Mouse (Mus musculus): ENCODE measurements at regions not wholly inside any gene's neighbourhood (a gene's known extent, or its start where the extent isn't known, plus 50 kb on each side); places are given as distances from the start of the nearest gene placed in this dataset.
A peak's percentile ranks its signal among the peaks of the same experiment; 100 is the strongest.

DNA sequence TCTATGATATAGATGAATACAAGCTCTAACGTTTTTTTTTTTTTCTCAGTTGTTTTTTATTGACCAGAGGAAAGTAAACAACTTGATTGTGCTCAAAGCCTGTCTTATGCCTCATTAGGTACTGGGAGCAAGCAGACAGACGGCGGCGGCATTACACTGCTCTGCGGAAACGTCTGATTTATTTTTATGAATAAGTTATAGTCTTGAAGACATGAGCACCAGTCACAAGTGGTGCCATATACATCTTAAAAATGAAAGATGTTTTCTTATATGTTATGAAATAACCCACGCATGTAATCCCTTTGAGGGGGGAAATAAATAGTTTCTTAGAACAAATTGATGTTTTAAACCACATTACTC, 177.1 kb downstream of the Nup35 start:
- Histone ChIP-seq H3K4me2 (ENCODE audit: low read depth) (no peak overlapping the region), H3K4me1 (ENCODE audit: control insufficient read depth, insufficient read depth, low read length) (no peaks in the 10 kb centered on the region), H3K9me3 (ENCODE audit: control insufficient read depth, low read length) (no peaks in the 10 kb centered on the region), H3K4me3 (ENCODE audit: low read depth, low read length) (no peak overlapping the region), H3K27ac (ENCODE audit: low read depth, low read length) (no peak overlapping the region), H3K36me3 (ENCODE audit: control insufficient read depth, insufficient read depth, low read length) (no peaks in the 10 kb centered on the region), H3K27me3 (ENCODE audit: control insufficient read depth, insufficient read depth, low read length) (no peaks in the 10 kb centered on the region), H3K9ac (ENCODE audit: low read length) (no peak overlapping the region)
- DNase-seq (ENCODE audit: low spot score) (no peak), ATAC-seq (ENCODE audit: insufficient read depth, low FRiP score, low TSS enrichment) (no peak)
- WGBS = 75% methylated on average over 7 of the region's 7 CpGs

DNA sequence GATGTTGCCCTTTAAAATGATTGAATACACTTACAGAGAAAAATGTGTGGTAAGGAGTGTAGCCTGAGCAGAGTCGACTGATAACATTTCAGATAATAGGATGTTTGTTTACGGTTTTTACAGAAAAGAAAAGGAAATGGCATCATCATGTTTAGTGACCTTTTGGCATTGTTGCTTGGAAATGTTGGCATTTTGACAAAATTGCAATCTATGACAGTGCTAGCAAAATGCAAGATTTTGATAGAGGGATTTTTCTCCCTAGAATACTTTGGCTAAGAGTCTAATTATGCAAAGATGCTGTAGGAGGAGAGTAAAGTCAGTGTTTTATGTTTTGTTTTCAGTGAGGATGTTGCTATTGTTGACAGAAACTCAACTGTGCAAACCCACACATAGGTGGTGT, 202.2 kb downstream of the Nup35 start:
- Histone ChIP-seq H3K36me3 (ENCODE audit: control insufficient read depth, insufficient read depth, low read length) (no peaks in the 10 kb centered on the region), H3K4me3 (ENCODE audit: low read depth, low read length) (no peak overlapping the region), H3K9ac (ENCODE audit: low read length) (no peak overlapping the region), H3K27me3 (ENCODE audit: control insufficient read depth, insufficient read depth, low read length) (no peaks in the 10 kb centered on the region), H3K4me1 (ENCODE audit: control insufficient read depth, insufficient read depth, low read length) (no peaks in the 10 kb centered on the region), H3K9me3 (ENCODE audit: control insufficient read depth, low read length) (no peaks in the 10 kb centered on the region), H3K27ac (ENCODE audit: low read depth, low read length) (no peak overlapping the region), H3K4me2 (ENCODE audit: low read depth) (no peak overlapping the region)
- DNase-seq (ENCODE audit: low spot score) (no peak), ATAC-seq (ENCODE audit: insufficient read depth, low FRiP score, low TSS enrichment) (no peak)
- WGBS = 83% methylated on average over 2 of the region's 2 CpGs

DNA sequence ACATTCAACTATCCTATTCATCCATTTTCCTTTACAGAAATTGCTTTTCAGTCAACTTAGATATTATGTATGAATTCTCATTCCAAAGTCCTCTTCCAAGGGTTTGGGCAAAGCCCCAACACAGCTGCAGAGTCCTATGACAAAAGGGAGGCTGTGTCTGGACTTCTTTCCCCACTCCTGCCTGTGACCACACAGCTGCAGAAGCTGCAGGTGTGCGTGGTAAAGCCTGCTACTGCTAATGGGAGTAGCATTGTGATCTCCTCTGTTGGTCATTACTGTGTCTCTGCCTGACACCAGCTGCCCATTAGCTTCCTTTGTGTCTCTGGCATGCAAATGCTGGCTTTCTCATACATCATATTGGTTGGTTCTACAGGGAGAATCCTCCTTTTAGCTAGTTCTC, 234.0 kb downstream of the Nup35 start:
- ATAC-seq (ENCODE audit: insufficient read depth, low FRiP score, low TSS enrichment) (peak; percentile 42; the same call in 1 of the 2 replicates), DNase-seq (ENCODE audit: low spot score) (peak; percentile 22)
- H3K27me3 ChIP-seq (ENCODE audit: control insufficient read depth, insufficient read depth, low read length) = no peaks in the 10 kb centered on the region
- H3K4me1 ChIP-seq (ENCODE audit: control insufficient read depth, insufficient read depth, low read length) = no peaks in the 10 kb centered on the region
- H3K27ac ChIP-seq (ENCODE audit: low read depth, low read length) = no peak overlapping the region
- H3K36me3 ChIP-seq (ENCODE audit: control insufficient read depth, insufficient read depth, low read length) = no peaks in the 10 kb centered on the region
- H3K9ac ChIP-seq (ENCODE audit: low read length) = no peak overlapping the region
- 14% methylated on average over 1 of the region's 1 CpGs for WGBS
- no peak overlapping the region for H3K4me2 ChIP-seq (ENCODE audit: low read depth)
- no peaks in the 10 kb centered on the region for H3K9me3 ChIP-seq (ENCODE audit: control insufficient read depth, low read length)
- H3K4me3 ChIP-seq (ENCODE audit: low read depth, low read length) = no peak overlapping the region

DNA sequence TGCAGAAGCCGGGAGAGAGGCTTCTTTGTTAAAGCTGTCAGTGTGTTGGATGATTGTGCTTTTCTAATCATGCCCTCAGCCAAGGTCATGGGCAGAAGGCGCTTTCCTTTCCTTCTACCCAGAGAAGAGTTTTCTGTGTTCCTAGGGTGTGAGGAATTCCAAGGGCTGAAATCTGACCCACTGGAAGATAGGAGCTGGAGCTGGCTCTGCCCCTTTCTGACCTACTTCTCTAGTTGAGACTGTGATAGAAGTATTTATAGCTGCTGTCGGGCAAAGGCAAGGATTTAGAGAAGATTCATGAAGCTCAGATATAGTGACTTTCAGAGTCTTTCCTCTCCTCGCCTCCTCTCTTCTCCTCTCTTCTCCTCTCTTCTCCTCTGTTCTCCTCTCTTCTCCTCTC, 238.2 kb downstream of the Nup35 start:
- no peak for ATAC-seq (ENCODE audit: insufficient read depth, low FRiP score, low TSS enrichment)
- 72% methylated on average over 4 of the region's 4 CpGs for WGBS

GRCm38 (mm10) chr2:80870046-80870445, 253.0 kb downstream of the Nup35 start:
- Histone ChIP-seq H3K4me1 (ENCODE audit: control insufficient read depth, insufficient read depth, low read length) (no peaks in the 10 kb centered on the region), H3K36me3 (ENCODE audit: control insufficient read depth, insufficient read depth, low read length) (no peaks in the 10 kb centered on the region), H3K9me3 (ENCODE audit: control insufficient read depth, low read length) (no peaks in the 10 kb centered on the region), H3K4me2 (ENCODE audit: low read depth) (no peak overlapping the region), H3K9ac (ENCODE audit: low read length) (no peak overlapping the region), H3K4me3 (ENCODE audit: low read depth, low read length) (no peak overlapping the region), H3K27me3 (ENCODE audit: control insufficient read depth, insufficient read depth, low read length) (no peaks in the 10 kb centered on the region), H3K27ac (ENCODE audit: low read depth, low read length) (no peak overlapping the region)
- WGBS = 79% methylated on average over 8 of the region's 9 CpGs
- ATAC-seq (ENCODE audit: insufficient read depth, low FRiP score, low TSS enrichment) (no peak), DNase-seq (ENCODE audit: low spot score) (no peak)

More for the DNA sequence above, 238.2 kb downstream of the Nup35 start:
- Histone ChIP-seq H3K27me3 (ENCODE audit: control insufficient read depth, insufficient read depth, low read length) (no peaks in the 10 kb centered on the region), H3K4me3 (ENCODE audit: low read depth, low read length) (no peak overlapping the region), H3K9ac (ENCODE audit: low read length) (no peak overlapping the region), H3K36me3 (ENCODE audit: control insufficient read depth, insufficient read depth, low read length) (no peaks in the 10 kb centered on the region), H3K4me1 (ENCODE audit: control insufficient read depth, insufficient read depth, low read length) (no peaks in the 10 kb centered on the region), H3K4me2 (ENCODE audit: low read depth) (no peak overlapping the region), H3K27ac (ENCODE audit: low read depth, low read length) (no peak overlapping the region), H3K9me3 (ENCODE audit: control insufficient read depth, low read length) (no peaks in the 10 kb centered on the region)
- DNase-seq (ENCODE audit: low spot score) = no peak

DNA sequence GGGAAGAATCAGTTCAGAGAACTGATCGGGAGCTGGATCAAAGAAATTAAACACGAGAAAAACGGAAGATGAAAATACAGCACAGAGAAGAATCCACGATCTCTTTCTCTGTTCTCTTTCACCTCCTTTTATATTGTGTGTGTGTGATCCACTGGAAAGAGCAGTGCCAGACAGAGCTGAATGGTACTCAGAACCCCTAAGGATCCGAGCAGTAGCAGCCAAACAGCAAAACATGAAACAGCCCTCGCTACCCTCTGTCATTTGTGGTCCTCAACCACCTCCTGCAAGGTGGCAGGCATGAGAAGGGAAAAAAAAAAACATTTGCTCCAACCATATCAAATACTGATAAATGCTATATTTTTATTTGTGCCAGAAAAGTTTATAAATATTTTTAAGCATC, 253.4 kb downstream of the Nup35 start:
- no peaks in the 10 kb centered on the region for H3K36me3 ChIP-seq (ENCODE audit: control insufficient read depth, insufficient read depth, low read length)
- H3K4me3 ChIP-seq (ENCODE audit: low read depth, low read length) = no peak overlapping the region
- 85% methylated on average over 6 of the region's 6 CpGs for WGBS
- H3K9me3 ChIP-seq (ENCODE audit: control insufficient read depth, low read length) = no peaks in the 10 kb centered on the region
- no peak overlapping the region for H3K4me2 ChIP-seq (ENCODE audit: low read depth)
- H3K27me3 ChIP-seq (ENCODE audit: control insufficient read depth, insufficient read depth, low read length) = no peaks in the 10 kb centered on the region
- H3K9ac ChIP-seq (ENCODE audit: low read length) = no peak overlapping the region
- H3K27ac ChIP-seq (ENCODE audit: low read depth, low read length) = no peak overlapping the region
- no peaks in the 10 kb centered on the region for H3K4me1 ChIP-seq (ENCODE audit: control insufficient read depth, insufficient read depth, low read length)
- ATAC-seq (ENCODE audit: insufficient read depth, low FRiP score, low TSS enrichment) (no peak), DNase-seq (ENCODE audit: low spot score) (no peak)

- H3K27me3 ChIP-seq (ENCODE audit: control insufficient read depth, insufficient read depth, low read length) = no peaks in the 10 kb centered on the region
- no peak overlapping the region for H3K4me3 ChIP-seq (ENCODE audit: low read depth, low read length)
- H3K4me1 ChIP-seq (ENCODE audit: control insufficient read depth, insufficient read depth, low read length) = no peaks in the 10 kb centered on the region
- 90% methylated on average over 6 of the region's 6 CpGs for WGBS
- no peaks in the 10 kb centered on the region for H3K36me3 ChIP-seq (ENCODE audit: control insufficient read depth, insufficient read depth, low read length)
- no peak overlapping the region for H3K4me2 ChIP-seq (ENCODE audit: low read depth)
- ATAC-seq (ENCODE audit: insufficient read depth, low FRiP score, low TSS enrichment) = no peak
- no peaks in the 10 kb centered on the region for H3K9me3 ChIP-seq (ENCODE audit: control insufficient read depth, low read length)
- no peak overlapping the region for H3K27ac ChIP-seq (ENCODE audit: low read depth, low read length)
- DNase-seq (ENCODE audit: low spot score) = no peak
- no peak overlapping the region for H3K9ac ChIP-seq (ENCODE audit: low read length)
These were observed 254.3 kb downstream of the Nup35 start for GRCm38 (mm10) chr2:80871356-80871755.

GRCm38 (mm10) chr2:80878437-80878836, 261.4 kb downstream of the Nup35 start:
- H3K27me3 ChIP-seq (ENCODE audit: control insufficient read depth, insufficient read depth, low read length) = no peaks in the 10 kb centered on the region
- H3K9me3 ChIP-seq (ENCODE audit: control insufficient read depth, low read length) = no peaks in the 10 kb centered on the region
- no peak overlapping the region for H3K4me2 ChIP-seq (ENCODE audit: low read depth)
- 92% methylated on average over 2 of the region's 2 CpGs for WGBS
- no peaks in the 10 kb centered on the region for H3K4me1 ChIP-seq (ENCODE audit: control insufficient read depth, insufficient read depth, low read length)
- ATAC-seq (ENCODE audit: insufficient read depth, low FRiP score, low TSS enrichment) (no peak), DNase-seq (ENCODE audit: low spot score) (no peak)
- no peak overlapping the region for H3K27ac ChIP-seq (ENCODE audit: low read depth, low read length)
- H3K36me3 ChIP-seq (ENCODE audit: control insufficient read depth, insufficient read depth, low read length) = no peaks in the 10 kb centered on the region
- no peak overlapping the region for H3K4me3 ChIP-seq (ENCODE audit: low read depth, low read length)
- no peak overlapping the region for H3K9ac ChIP-seq (ENCODE audit: low read length)

DNA sequence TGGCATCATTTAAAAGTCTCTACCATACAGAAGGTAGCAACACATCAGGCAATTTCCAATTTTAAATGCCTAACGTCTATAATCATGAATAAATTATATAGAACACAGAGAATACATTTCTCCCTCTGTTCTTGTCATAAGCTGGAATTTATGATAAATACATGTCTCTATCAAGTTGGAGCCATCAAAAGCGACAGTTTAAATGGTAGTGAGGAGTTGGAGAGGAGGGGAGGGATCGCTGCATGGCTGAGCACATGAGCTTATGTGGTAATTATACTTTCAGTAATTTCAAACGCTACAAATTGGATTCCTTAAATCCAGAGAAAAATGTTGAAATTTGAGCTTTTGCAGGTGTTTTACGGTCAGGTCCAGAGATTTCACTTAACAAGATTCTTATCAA, 267.2 kb downstream of the Nup35 start:
- no peak overlapping the region for H3K27ac ChIP-seq (ENCODE audit: low read depth, low read length)

More for the DNA sequence above, 267.2 kb downstream of the Nup35 start:
- Histone ChIP-seq H3K9me3 (ENCODE audit: control insufficient read depth, low read length) (no peaks in the 10 kb centered on the region), H3K4me1 (ENCODE audit: control insufficient read depth, insufficient read depth, low read length) (no peaks in the 10 kb centered on the region), H3K27me3 (ENCODE audit: control insufficient read depth, insufficient read depth, low read length) (no peaks in the 10 kb centered on the region), H3K4me2 (ENCODE audit: low read depth) (no peak overlapping the region), H3K4me3 (ENCODE audit: low read depth, low read length) (no peak overlapping the region), H3K36me3 (ENCODE audit: control insufficient read depth, insufficient read depth, low read length) (no peaks in the 10 kb centered on the region), H3K9ac (ENCODE audit: low read length) (no peak overlapping the region)
- no peak for DNase-seq (ENCODE audit: low spot score)
- 89% methylated on average over 5 of the region's 5 CpGs for WGBS
- no peak for ATAC-seq (ENCODE audit: insufficient read depth, low FRiP score, low TSS enrichment)
